Mouse (Mus musculus): ENCODE measurements at regions not wholly inside any gene's neighbourhood (a gene's known extent, or its start where the extent isn't known, plus 50 kb on each side); places are given as distances from the start of the nearest gene placed in this dataset.

DNA sequence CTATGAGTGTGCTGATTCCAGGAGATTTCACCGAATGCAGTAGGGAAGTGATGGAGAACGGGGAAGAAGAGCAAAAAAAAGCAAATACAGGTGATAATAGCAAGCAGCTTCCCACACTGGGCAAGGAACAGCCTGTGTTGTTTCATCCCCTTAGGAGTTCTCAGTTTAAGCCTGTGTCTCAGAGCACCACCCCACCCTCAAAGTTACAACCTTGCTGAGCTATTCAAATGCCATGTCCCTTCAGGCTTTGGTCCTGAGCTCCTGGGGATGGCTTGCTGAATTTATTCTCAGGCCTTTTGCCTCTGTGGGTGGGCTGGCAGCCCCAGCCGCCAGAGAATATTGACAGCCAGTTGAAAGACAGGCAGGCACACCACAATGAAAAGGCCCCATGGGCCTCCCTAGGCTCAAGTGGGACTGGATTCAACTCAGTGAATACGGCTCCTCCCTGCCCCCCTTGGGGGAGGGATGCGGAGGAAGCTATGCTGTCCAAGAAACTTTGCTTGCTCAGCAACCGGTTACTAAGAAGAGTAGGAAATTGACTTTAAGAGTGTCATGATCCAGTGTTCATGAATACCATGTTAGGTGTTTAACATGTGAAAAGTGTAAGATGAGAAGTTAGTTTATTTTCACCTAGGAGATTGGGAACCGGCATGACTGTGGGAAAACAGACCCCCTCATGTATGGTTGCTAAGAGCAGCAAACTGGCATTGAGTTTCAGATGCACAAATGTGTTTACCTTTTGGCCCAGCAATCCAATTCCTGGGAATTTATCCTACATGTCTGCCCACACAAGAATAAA is 142.5 kb upstream of the Egfl6 start:
- no peak overlapping the region for H3K4me3 ChIP-seq (ENCODE audit: insufficient read depth, low read length)
- no peak overlapping the region for H3K27ac ChIP-seq (ENCODE audit: insufficient read depth, low read length)
- H3K4me1 ChIP-seq (ENCODE audit: control insufficient read depth, insufficient read depth, low read length): no peaks in the 10 kb centered on the region
- TF ChIP-seq POLR2A (IDR thresholded peaks at IDR 0.05; ENCODE audit: low read depth, low read length): no peak
- TF ChIP-seq CTCF (IDR thresholded peaks at IDR 0.05; ENCODE audit: borderline replicate concordance, insufficient read depth, low read length): no peak

DNA sequence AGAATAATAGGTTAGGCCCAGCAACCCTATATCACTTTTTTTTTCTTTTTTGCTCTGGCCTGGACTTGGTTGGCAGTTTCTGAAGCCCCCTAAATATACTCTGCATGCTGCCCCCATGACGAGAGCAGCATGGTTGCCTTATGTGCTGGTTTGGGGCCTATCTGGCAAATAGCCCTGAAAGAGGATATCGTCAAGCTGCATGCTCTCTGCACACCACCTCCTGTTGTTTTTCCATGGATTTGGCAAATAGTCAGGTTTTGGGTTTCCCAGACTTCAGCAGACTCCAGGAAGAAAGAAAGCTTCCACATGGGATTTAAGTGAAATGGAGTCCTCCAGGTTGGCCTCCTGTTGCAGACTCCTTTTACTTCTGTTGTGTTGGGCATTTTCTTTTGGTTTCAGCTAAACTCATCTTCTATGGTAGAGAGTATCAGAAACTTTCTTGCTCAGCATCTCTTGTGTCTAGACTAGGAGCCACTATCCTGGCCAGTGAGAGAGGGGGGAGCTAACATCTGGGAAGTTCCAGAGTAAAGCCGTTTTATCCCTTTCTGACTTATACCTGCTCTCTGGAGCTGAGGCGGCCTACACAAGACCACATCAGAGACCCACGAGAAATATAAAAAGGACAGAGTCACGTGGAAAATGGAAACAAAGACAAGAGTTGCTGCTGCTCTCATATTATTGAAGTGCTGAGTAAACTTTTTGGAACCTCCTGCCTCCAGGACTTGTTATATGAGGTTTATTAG is 140.4 kb upstream of the Egfl6 start:
- H3K4me1 ChIP-seq (ENCODE audit: control insufficient read depth, insufficient read depth, low read length): no peaks in the 10 kb centered on the region
- no peak overlapping the region for H3K4me3 ChIP-seq (ENCODE audit: insufficient read depth, low read length)
- no peak overlapping the region for H3K27ac ChIP-seq (ENCODE audit: insufficient read depth, low read length)
- TF ChIP-seq POLR2A (IDR thresholded peaks at IDR 0.05; ENCODE audit: low read depth, low read length): no peak
- TF ChIP-seq CTCF (IDR thresholded peaks at IDR 0.05; ENCODE audit: borderline replicate concordance, insufficient read depth, low read length): no peak

DNA sequence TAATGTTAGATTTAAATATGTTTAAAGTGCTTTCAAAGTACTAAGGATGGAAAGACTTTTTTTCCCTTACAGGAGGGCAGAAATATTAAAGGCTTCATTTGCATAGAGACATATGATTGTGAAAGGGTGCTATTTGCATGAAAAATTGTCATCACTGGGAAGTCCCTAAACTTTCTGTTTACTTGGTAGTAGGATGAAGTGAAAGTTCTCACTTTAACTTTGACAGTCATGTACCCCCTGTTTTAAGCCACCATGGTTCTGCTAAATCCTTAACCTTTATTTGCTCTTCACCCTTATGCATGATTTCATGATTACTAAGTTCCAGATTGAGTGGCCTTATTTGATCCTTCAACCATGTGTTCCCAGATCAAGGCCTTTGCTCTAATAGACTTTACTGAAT is 132.6 kb upstream of the Egfl6 start:
- Histone ChIP-seq H3K27ac (ENCODE audit: insufficient read depth, low read length) (no peak overlapping the region), H3K4me1 (ENCODE audit: control insufficient read depth, insufficient read depth, low read length) (no peaks in the 10 kb centered on the region)
- no peak for TF ChIP-seq POLR2A (IDR thresholded peaks at IDR 0.05; ENCODE audit: low read depth, low read length)
- no peak for TF ChIP-seq CTCF (IDR thresholded peaks at IDR 0.05; ENCODE audit: borderline replicate concordance, insufficient read depth, low read length)

DNA sequence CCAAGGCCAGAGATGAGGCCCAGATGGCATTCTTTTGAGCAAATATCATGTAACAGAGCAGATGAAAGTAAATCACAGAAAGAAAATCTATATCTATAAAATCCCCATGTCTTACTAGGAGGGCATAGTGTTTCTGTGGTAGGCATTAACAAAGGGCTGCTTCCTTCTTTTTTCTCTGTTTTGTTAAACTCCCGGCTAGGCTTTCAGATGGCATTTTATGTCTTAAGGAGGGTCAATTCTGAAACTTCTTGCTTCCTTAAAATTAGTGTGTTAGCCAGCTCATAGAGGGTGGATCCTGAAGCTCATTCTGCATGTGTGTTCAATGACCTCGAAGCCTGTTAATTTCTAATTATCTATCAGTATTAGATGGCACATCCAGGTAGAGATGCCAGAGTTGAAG is 123.8 kb upstream of the Egfl6 start:
- Histone ChIP-seq H3K4me3 (ENCODE audit: insufficient read depth, low read length) (no peak overlapping the region), H3K4me1 (ENCODE audit: control insufficient read depth, insufficient read depth, low read length) (no peaks in the 10 kb centered on the region), H3K27ac (ENCODE audit: insufficient read depth, low read length) (no peak overlapping the region)
- TF ChIP-seq CTCF (IDR thresholded peaks at IDR 0.05; ENCODE audit: borderline replicate concordance, insufficient read depth, low read length): no peak
- TF ChIP-seq POLR2A (IDR thresholded peaks at IDR 0.05; ENCODE audit: low read depth, low read length): no peak

More for the DNA sequence above, 132.6 kb upstream of the Egfl6 start:
- H3K4me3 ChIP-seq (ENCODE audit: insufficient read depth, low read length): no peak overlapping the region

DNA sequence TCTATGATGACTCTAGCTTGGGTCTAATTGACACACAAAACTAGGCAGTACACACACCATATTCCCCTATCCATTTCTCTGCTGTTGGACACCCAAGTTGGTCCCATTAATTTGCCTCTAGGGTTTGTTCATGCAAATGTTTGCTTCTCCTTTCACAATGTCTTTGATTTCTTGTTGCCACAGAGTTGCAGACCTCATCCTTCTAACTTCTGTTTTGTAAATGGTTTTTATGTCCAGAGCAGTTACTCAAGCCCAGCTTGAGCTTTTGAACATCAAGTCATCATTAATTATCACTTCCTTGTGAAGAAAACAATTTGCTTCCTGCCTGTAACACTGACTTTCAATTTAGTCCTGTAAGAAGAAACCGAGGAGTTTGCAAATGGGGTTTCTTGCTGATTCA is 122.6 kb upstream of the Egfl6 start:
- TF ChIP-seq CTCF (IDR thresholded peaks at IDR 0.05; ENCODE audit: borderline replicate concordance, insufficient read depth, low read length) (no peak), POLR2A (IDR thresholded peaks at IDR 0.05; ENCODE audit: low read depth, low read length) (no peak)
- no peak overlapping the region for H3K4me3 ChIP-seq (ENCODE audit: insufficient read depth, low read length)
- H3K4me1 ChIP-seq (ENCODE audit: control insufficient read depth, insufficient read depth, low read length): no peaks in the 10 kb centered on the region
- no peak overlapping the region for H3K27ac ChIP-seq (ENCODE audit: insufficient read depth, low read length)

DNA sequence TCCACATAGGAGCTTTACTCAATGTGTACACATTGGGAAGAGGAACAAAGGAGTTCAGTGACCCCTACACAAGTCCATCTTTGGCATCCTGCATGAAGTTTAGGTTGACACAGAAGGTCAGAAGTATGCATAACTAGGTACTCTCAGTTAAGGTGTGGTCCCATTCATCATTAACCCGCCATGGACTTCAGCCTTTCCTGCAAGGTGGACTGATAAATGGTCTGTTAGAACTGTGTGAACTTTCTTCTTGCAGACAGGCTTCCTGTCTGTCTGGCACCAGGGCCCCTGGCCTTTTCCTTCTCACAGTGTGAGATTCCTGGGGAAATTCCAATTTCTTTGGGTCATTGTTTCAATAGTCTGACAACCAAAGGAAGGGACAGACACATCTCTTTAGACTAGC is 121.5 kb upstream of the Egfl6 start:
- TF ChIP-seq POLR2A (IDR thresholded peaks at IDR 0.05; ENCODE audit: low read depth, low read length): no peak
- Histone ChIP-seq H3K4me3 (ENCODE audit: insufficient read depth, low read length) (no peak overlapping the region), H3K4me1 (ENCODE audit: control insufficient read depth, insufficient read depth, low read length) (no peaks in the 10 kb centered on the region), H3K27ac (ENCODE audit: insufficient read depth, low read length) (no peak overlapping the region)

DNA sequence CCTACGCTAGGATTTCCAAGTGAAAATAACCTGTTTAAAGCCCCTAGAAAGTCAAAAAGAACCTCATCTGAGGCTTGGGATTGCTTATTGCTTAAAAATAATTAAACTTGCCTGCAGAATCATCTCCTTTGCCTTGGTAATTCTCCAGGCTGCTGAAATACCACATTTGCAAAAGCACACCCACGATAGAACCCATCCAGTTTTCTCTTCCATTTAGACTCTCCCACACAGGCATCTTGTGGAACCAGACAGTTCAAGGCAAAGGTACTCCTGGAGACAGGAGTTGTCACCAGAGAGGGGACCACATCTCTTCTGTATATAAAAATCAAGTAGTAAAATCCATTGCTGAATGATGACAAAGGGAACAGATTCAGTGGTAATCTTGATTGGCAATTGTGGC is 118.8 kb upstream of the Egfl6 start:
- H3K4me1 ChIP-seq (ENCODE audit: control insufficient read depth, insufficient read depth, low read length): no peaks in the 10 kb centered on the region
- no peak overlapping the region for H3K4me3 ChIP-seq (ENCODE audit: insufficient read depth, low read length)
- TF ChIP-seq CTCF (IDR thresholded peaks at IDR 0.05; ENCODE audit: borderline replicate concordance, insufficient read depth, low read length): no peak
- no peak for TF ChIP-seq POLR2A (IDR thresholded peaks at IDR 0.05; ENCODE audit: low read depth, low read length)
- H3K27ac ChIP-seq (ENCODE audit: insufficient read depth, low read length): no peak overlapping the region

DNA sequence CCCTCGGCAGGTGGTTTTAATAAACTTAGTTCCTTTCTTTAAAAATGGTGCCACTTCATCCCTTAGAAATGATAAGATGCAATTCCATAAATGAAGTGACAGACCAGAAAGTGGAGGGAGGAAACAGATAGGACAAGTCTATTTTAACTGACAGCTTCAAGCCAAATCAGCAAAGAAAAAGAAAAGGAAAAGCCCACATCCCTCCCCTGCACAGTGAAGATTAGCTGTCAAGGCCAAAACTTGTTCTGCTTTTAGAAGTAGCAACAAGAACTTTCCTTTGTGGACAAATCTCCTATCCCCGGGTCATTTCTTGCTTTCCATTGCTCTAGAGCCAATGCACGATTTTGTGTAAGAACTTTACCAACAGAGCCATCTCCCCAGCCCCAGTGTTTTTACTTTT is 108.7 kb upstream of the Egfl6 start:
- H3K27ac ChIP-seq (ENCODE audit: insufficient read depth, low read length): no peak overlapping the region
- H3K4me1 ChIP-seq (ENCODE audit: control insufficient read depth, insufficient read depth, low read length): no peaks in the 10 kb centered on the region
- H3K4me3 ChIP-seq (ENCODE audit: insufficient read depth, low read length): no peak overlapping the region
- TF ChIP-seq CTCF (IDR thresholded peaks at IDR 0.05; ENCODE audit: borderline replicate concordance, insufficient read depth, low read length): no peak
- TF ChIP-seq POLR2A (IDR thresholded peaks at IDR 0.05; ENCODE audit: low read depth, low read length): no peak

DNA sequence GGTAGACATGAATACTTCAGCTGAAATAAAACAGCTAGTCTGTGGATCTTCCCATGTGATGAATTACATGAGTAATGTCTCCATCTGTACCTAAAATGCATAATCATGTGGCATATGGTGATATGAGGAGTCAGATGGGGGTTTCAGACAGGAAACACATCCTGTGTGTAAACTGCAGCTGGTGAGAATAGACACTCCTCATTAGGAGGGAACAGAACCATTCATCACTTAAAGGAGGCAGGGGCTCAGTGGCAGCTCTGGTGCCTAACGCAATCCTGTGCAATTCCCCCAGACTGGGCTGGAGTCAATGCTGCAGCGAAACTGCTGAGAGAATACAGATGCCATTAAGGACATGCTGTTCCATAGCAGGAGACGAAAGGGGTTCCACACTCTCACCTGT is 103.3 kb upstream of the Egfl6 start:
- H3K4me1 ChIP-seq (ENCODE audit: control insufficient read depth, insufficient read depth, low read length): no peaks in the 10 kb centered on the region
- H3K27ac ChIP-seq (ENCODE audit: insufficient read depth, low read length): no peak overlapping the region
- TF ChIP-seq CTCF (IDR thresholded peaks at IDR 0.05; ENCODE audit: borderline replicate concordance, insufficient read depth, low read length): no peak
- no peak for TF ChIP-seq POLR2A (IDR thresholded peaks at IDR 0.05; ENCODE audit: low read depth, low read length)
- no peak overlapping the region for H3K4me3 ChIP-seq (ENCODE audit: insufficient read depth, low read length)

DNA sequence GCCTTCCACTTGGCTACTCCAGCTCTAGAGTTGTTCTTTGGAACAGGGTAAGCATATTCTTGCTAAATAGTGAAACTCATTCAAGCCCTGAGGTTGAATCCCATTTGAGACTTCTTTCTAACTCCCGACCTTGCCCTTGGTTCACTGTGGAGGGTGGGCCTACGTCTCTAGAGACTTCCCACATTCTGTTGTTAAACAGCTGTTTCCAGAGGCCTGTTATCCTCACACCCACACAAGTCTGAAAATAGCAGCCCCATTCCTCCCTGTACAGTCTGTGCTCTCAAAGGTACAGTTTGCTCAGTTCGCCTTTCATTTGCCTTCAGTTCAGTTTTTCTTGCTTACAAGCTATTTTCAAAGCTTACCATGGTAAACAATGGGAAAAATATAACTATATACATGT is 87.9 kb upstream of the Egfl6 start:
- Histone ChIP-seq H3K4me1 (ENCODE audit: control insufficient read depth, insufficient read depth, low read length) (no peaks in the 10 kb centered on the region), H3K4me3 (ENCODE audit: insufficient read depth, low read length) (no peak overlapping the region), H3K27ac (ENCODE audit: insufficient read depth, low read length) (no peak overlapping the region)
- TF ChIP-seq POLR2A (IDR thresholded peaks at IDR 0.05; ENCODE audit: low read depth, low read length): no peak
- TF ChIP-seq CTCF (IDR thresholded peaks at IDR 0.05; ENCODE audit: borderline replicate concordance, insufficient read depth, low read length): no peak
